Mouse (Mus musculus) frontal cortex, postnatal 36 days (tissue): ENCODE measurements at regions not wholly inside any gene's neighbourhood (a gene's known extent, or its start where the extent isn't known, plus 50 kb on each side); places are given as distances from the start of the nearest gene placed in this dataset.

Experiments used
- DNase-seq, 2 experiments: peaks; one replicate each; pipeline ENCODE4 v3.0.0; 2022; ENCODE audit warnings: low spot score in 2 of 2

GRCm38 (mm10) chr9:61089066-61089686 is 283.0 kb upstream of the Tle3 start:
- DNase-seq, result no peak

DNA sequence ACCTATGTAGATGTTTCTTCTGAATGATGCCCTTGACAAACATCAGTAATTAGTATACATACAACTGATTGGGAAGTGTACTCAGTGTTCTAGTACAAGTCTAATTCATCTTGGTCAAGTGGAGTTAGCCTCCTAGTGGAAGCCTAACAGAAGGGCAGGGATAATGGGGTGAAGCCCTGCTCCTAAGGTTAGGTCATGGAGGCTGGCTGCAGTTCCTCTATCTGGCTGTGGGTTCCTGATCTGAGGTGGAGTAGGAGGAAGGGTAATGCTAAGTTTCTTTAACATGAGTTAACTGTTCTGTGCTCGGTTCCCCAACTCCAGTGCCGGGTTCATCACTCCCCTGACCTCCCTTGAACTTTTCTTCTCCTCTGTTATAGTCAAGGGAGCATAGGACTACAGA is 281.1 kb upstream of the Tle3 start:
- DNase-seq, result no peak

DNA sequence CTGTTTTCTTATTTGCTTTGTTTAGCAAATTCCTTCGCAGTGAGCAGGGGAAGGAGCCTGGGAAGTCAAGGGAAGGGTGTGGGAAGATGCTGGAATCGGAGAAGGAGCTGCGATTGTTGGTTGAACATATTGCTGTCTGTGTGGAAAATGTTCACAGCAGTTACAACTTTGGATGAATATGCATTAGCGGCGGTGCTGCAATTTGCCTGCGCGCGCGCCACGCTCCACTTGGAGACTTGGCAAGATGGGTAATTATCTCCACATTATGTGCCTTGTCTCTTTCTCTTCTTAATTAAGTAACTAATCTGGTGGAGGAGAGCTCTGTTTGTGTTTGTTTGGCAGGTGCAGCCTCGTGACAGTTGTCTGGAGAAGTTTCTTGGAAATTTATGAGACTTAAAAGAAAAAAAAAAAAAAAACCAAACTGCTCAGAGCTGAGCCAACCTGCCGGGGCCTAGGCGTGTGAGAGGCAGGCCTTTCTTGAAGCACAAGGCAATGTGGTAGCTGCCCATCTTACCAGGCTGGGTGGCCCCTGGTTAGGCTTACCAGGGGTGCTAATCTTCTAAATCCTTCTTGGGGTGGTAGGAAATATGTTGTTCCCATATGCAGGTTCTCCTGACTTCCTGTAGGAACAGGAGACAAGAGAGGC is 279.2 kb upstream of the Tle3 start:
- DNase-seq, result peak; percentile 58 to 72

- no peak for DNase-seq
These were observed 276.9 kb upstream of the Tle3 start for GRCm38 (mm10) chr9:61095069-61095775.

- no peak for DNase-seq
These were observed 270.3 kb upstream of the Tle3 start for GRCm38 (mm10) chr9:61101741-61102450.

DNA sequence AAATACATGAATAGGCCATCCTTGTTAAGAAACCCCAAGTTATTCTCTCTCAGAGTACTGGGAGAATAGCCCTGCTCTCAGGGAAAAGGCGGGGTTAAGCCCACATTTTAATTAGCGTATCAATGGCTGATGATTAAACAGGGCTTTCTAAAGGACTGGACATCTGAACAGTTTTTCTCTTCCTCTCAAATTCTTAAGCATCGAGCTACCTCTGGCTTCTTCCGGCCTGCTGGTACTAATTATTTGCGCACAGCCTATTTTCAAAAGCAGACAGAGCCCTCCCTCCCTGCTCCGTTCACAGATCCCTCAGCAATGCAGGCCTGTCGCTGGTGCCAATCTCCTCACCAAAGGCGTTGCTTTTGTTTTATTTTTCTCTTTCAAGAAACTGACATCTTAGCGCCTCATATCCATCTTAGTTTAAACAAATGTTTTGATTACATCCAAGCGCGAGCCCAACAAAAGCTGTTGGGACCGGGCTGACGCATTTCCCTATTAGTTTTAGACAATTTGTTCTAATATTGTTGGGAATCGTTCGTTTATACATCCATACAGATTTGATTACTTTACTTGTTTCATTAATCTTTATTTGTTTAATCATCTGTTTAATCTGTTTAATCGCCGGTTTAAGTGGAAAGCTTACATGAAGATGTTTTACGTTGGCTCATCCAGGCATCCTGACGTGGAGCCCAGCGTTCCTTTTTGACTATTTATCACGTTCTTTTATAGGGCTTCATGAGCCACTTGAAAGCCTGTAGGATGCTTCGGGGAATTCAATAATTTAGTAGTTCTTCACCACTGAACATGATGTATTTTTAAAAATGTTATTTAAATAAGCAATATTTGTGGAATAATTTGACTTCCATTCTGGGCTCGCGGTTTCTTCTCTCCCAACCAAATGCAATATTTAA is 269.5 kb upstream of the Tle3 start:
- DNase-seq, result no peak

DNA sequence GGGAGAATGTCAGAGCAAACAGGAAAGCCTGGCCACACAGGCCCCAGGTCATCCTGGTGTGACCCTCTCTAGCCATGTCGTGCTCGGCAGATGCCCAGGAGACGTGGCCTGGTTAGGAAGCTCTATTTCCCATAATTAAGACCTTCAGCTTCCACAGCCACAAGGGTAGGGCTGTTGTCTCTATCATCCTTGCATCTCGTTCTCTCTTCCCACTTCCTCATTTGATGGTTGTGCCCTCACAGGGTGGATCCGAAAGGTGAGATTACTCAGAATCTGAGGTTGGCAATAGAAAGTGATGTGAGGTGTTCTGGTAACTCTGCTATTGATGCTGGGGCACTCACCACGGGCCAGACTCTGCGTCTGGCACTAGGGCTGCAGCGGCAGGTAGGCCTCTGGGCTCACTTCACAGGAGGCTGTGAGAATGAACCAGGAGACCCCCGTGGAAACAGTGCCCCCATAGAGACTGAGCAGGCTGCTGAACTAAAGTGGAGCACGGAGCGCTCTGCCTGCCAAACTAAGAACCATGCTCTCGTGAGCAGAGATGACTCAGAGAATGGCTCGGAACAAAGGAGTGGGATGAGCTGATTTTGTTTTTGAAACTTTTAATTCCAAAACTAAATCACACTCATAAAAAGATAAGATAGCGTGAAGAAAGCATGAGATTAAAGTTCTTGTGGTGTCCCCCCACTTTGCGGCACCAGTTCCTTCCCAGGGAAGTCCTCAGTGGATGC is 266.5 kb upstream of the Tle3 start:
- peak; percentile 14 to 26 for DNase-seq

GRCm38 (mm10) chr9:61109519-61110285 is 262.5 kb upstream of the Tle3 start:
- DNase-seq, result no peak

- no peak for DNase-seq
These were observed 261.0 kb upstream of the Tle3 start for GRCm38 (mm10) chr9:61111206-61111605.

DNA sequence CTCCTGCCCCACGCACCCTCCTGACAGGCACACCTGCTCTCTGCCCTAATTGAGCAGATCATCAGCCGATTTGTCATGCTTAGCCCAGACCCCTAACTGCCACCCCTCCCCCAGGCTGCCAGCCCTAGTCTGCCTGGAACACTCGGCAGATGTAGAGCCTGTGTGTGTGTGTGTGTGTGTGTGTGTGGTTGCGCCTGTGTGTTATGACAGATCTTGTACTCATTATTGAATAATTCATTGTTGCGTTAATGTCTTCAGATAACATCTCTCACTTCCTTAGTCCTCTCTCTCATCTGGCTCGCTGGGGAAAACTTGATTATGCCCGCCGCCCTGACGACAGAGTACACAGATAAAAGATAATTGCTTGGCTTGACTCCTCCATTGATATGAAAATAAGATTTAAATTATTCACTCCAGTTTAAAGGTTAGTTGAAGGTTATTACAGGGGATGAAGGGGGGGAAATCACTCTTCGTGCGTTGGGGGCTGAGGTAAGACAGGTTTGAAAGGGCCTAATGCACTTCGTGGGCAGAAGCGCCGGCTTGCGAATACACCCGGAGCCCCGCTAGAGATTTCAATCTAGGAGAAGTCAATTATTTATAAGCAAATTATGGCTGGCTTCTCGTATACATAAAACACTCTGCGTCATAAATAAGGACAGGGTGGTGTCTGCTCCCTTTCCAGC is 260.3 kb upstream of the Tle3 start:
- no peak for DNase-seq

DNA sequence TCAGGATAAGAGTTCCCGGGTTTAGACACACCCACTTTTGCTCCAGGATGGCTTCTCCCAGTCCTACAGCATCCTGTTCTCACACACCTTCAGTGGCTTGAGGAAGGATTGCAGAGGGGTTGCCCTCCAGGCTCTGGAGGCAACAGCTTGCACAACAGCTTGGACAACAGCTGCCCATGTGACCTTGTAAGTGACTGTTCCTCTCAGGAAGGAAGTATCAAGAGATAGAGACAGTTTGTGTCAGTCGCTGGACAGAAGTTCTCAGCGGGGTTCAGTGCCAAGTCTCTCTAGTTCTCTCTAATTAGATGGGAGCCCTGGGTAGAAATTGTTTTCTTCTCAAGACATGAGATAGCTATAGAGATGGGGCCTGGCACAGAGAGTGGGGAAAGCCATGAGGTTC is 252.9 kb upstream of the Tle3 start:
- no peak for DNase-seq

- DNase-seq, result no peak
These were observed 251.6 kb upstream of the Tle3 start for GRCm38 (mm10) chr9:61120531-61120930.

- DNase-seq, result no peak
These were observed 251.2 kb upstream of the Tle3 start for GRCm38 (mm10) chr9:61120931-61121391.

DNA sequence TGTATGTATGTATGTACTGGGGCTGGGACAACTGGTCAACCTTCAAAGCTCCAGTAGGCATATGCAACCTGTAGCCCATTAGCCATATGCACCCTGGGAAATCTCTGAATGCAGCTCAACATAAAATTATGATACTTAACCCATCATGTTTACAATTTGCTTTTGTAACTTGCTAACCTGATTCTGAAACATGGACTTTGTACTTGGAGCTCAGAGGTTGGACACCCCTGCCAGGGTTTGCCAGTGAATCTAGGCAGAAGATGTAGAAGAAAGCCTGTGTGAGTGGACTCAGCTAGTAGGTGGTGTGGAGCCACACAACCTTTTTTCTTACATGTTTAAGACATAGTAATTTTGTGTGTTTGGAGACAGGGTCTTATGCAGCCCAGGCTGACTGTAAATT is 248.7 kb upstream of the Tle3 start:
- DNase-seq, result no peak

DNA sequence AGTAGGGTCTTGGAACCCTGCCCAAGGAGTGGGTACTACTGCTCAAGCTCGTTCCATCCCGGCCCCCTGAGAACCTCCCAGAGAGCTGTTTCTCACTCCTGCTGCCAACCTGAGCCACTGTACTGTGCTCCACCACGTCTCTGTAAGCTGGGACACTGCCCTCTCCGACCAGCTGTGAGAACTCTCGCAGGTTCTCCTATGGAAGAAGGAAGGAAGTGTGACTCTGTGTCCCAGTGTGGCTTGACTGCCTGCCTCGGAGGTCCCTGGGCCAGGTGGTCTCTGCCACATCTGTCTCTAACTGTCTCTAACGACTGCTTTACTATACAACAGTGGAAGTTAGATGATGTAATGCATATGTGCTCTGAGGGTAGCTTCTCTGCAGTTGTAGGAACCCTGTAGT is 246.4 kb upstream of the Tle3 start:
- DNase-seq, result no peak

DNA sequence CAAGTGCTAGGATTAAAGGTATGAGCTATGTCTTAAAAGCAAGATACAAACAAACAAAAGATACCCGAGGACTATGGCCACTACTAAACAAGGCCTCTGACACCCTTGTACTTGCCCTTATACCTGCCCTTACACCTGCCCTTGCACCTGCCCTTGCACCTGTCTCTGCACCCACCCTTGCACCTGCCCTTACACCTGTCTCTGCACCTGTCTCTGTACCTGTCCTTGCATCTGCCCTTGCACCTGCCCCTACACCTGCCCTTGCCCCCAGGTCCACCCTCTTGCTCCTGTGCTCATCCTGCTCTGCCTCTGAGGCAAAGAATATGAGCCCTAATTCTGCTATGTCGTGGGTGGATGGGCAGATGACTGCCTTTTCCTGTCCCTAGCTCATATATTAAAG is 244.1 kb upstream of the Tle3 start:
- no peak for DNase-seq

GRCm38 (mm10) chr9:61129186-61129585 is 243.0 kb upstream of the Tle3 start:
- DNase-seq, result no peak

DNA sequence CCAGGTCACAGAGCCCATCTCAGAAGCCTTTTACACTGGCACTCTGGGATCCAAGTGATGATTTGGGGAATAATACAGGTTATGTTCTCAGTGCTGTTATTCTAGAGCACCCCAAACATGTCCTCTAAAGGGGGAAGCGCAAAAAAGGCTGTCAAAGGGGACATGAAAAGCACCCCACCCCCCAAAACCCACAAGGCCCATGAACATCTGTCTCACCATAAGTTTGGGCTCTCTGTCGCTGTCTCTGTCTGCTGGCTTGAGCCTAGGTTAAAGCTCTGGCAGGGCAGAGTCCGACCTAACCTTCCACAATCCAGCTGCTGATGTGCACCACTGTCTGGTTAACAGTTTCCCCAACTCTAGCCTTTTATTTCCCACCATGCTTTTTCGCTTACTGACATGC is 241.3 kb upstream of the Tle3 start:
- DNase-seq, result no peak

GRCm38 (mm10) chr9:61135263-61135882 is 236.8 kb upstream of the Tle3 start:
- no peak for DNase-seq
